Mouse (Mus musculus) retina, postnatal 1 day (tissue): ENCODE measurements at regions not wholly inside any gene's neighbourhood (a gene's known extent, or its start where the extent isn't known, plus 50 kb on each side); places are given as distances from the start of the nearest gene placed in this dataset.

Experiments used
- DNase-seq: peaks from one replicate; pipeline ENCODE4 v3.0.0-alpha.2; 2012

- DNase-seq = peak; percentile 92
These were observed 52.3 kb downstream of the Rplp1 start for GRCm38 (mm10) chr9:61862071-61862480.

- DNase-seq = peak; percentile 82
These were observed 54.2 kb downstream of the Rplp1 start for GRCm38 (mm10) chr9:61860147-61860546.

GRCm38 (mm10) chr9:61859438-61859837 is 54.9 kb downstream of the Rplp1 start:
- no peak for DNase-seq

- no peak for DNase-seq
These were observed 56.5 kb downstream of the Rplp1 start for GRCm38 (mm10) chr9:61857817-61858216.

- no peak for DNase-seq
These were observed 57.7 kb downstream of the Rplp1 start for GRCm38 (mm10) chr9:61856686-61857085.

GRCm38 (mm10) chr9:61855686-61856085 is 58.7 kb downstream of the Rplp1 start:
- peak; percentile 26 for DNase-seq

GRCm38 (mm10) chr9:61853841-61854240 is 60.5 kb downstream of the Rplp1 start:
- DNase-seq = no peak

GRCm38 (mm10) chr9:61851331-61851730 is 63.0 kb downstream of the Rplp1 start:
- no peak for DNase-seq

GRCm38 (mm10) chr9:61848401-61848800 is 65.9 kb downstream of the Rplp1 start:
- DNase-seq = no peak

- DNase-seq = no peak
These were observed 66.8 kb downstream of the Rplp1 start for GRCm38 (mm10) chr9:61847496-61847895.

GRCm38 (mm10) chr9:61844645-61845044 is 69.7 kb downstream of the Rplp1 start:
- no peak for DNase-seq

GRCm38 (mm10) chr9:61844141-61844540 is 70.2 kb downstream of the Rplp1 start:
- no peak for DNase-seq

- no peak for DNase-seq
These were observed 70.8 kb downstream of the Rplp1 start for GRCm38 (mm10) chr9:61843513-61843912.

GRCm38 (mm10) chr9:61842384-61842783 is 72.0 kb downstream of the Rplp1 start:
- no peak for DNase-seq

GRCm38 (mm10) chr9:61841222-61841621 is 73.1 kb downstream of the Rplp1 start:
- no peak for DNase-seq

GRCm38 (mm10) chr9:61840353-61840752 is 74.0 kb downstream of the Rplp1 start:
- DNase-seq = no peak

- DNase-seq = no peak
These were observed 81.1 kb downstream of the Rplp1 start for GRCm38 (mm10) chr9:61833226-61833625.

- DNase-seq = peak; percentile 81
These were observed 84.1 kb downstream of the Rplp1 start for GRCm38 (mm10) chr9:61830236-61830635.

GRCm38 (mm10) chr9:61829736-61830135 is 84.6 kb downstream of the Rplp1 start:
- DNase-seq = no peak

- DNase-seq = no peak
These were observed 85.0 kb downstream of the Rplp1 start for GRCm38 (mm10) chr9:61829301-61829700.

GRCm38 (mm10) chr9:61827721-61828120 is 86.6 kb downstream of the Rplp1 start:
- no peak for DNase-seq

GRCm38 (mm10) chr9:61827014-61827413 is 87.3 kb downstream of the Rplp1 start:
- no peak for DNase-seq

GRCm38 (mm10) chr9:61826415-61826814 is 87.9 kb downstream of the Rplp1 start:
- DNase-seq = no peak

- DNase-seq = no peak
These were observed 88.5 kb downstream of the Rplp1 start for GRCm38 (mm10) chr9:61825804-61826203.

GRCm38 (mm10) chr9:61819836-61820235 is 94.5 kb downstream of the Rplp1 start:
- no peak for DNase-seq
